Mouse (Mus musculus): ENCODE results near the gene Olfr1176.

Olfr1176 gene

GRCm38 (mm10) chr2:88336421-88336820, at the start of gene Olfr1176:
TSS of gene Olfr1176 (plus strand) at chr2:88336721.
- DNase-seq (ENCODE audit: low spot score), result no peak

DNA sequence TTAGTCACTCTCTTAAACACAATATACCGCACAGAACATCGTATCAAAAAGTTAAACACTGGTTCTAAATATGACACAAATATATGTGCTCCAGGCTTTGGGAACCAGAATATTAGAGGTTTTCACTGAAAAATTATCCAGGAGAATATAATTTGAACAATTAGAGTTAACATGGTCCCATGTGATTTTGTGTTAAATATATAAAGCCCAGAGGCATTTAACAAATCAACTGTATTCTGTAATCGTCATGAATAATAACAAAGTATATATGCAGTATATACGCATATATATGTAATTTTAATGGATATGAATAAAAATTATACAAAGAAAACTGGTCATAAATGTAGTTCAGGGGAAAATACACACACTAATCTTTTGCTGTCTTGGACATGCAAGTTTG, 21.5 kb upstream of the Olfr1176 start, which contains the start of gene Olfr1174-ps:
TSS of gene Olfr1174-ps (minus strand) at position 101 of the 400 bp plus-strand sequence.
- DNase-seq (ENCODE audit: low spot score), result no peak

- DNase-seq (ENCODE audit: low spot score), result no peak
Measured at GRCm38 (mm10) chr2:88327115-88327514, 9.4 kb upstream of the Olfr1176 start, which contains the start of gene Olfr1175-ps. TSS of gene Olfr1175-ps (minus strand) at chr2:88327215.

DNA sequence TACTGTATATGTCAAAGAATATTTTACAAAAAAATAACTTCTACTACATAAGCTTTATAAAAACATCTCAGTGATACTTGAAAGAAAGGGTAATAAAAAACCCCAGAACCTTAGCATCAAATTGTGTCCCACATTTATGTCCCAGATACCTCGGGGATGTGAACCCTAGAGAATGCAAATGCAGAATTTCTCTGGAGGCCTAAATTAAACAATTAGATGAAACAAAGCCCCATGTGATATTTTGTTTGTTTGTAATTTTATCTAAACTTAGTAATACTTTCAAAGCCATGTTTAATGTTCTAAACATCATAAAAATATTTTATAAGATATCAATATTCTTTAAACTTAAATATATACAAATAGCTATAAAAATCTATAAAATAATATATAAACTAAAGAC, 9.9 kb downstream of the Olfr1176 start, which contains the start of gene Olfr1177-ps:
TSS of gene Olfr1177-ps (minus strand) at position 101 of the 400 bp plus-strand sequence.
- DNase-seq (ENCODE audit: low spot score), result no peak

DNA sequence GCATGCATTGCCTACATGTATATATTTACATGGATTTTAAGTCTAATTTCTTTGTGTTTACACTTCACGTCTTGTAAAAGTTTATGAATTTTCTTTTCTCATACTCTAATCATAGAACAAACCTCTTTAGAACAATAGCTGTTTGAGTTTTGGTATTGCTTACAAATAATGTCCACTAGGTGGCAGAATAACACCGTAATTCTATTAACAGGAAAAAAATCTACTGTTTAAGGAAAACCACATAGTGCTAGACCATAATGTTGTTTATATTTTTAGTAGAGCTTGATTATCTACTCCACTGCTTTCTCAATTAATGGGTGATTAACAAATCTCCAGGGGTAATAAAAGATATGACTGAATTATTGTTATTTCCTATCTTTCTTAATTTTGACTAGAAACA, 19.8 kb downstream of the Olfr1176 start:
- no peak for DNase-seq (ENCODE audit: low spot score)

- DNase-seq (ENCODE audit: low spot score), result no peak
Measured at GRCm38 (mm10) chr2:88386762-88387161, 50.2 kb downstream of the Olfr1176 start, which contains the start of gene Olfr1178. TSS of gene Olfr1178 (plus strand) at chr2:88387062.
